Mouse (Mus musculus) G1E (cell line): Measurements from ENCODE around the gene Entr1.

Experiments used
- CTCF ChIP-seq: IDR thresholded peaks from 2 replicates; pipeline ENCODE4 v1.5.1; 2012; ENCODE audit warnings: low read depth, low read length, inconsistent platforms, mixed read lengths
- GATA1 ChIP-seq: IDR thresholded peaks from 2 replicates; pipeline ENCODE4 v1.6.1; 2012; ENCODE audit warnings: borderline replicate concordance, low read length, inconsistent platforms, mixed read lengths
- GATA2 ChIP-seq: IDR thresholded peaks from 2 replicates; pipeline ENCODE4 v1.6.1; 2012; ENCODE audit warnings: low read depth, low read length, inconsistent platforms, borderline replicate concordance
- POLR2AphosphoS5 ChIP-seq: IDR thresholded peaks from 2 replicates; pipeline ENCODE4 v1.6.1; 2012; ENCODE audit warnings: low read depth, low read length, inconsistent platforms; ENCODE audit not compliant: insufficient replicate concordance
- TAL1 ChIP-seq: conservative IDR thresholded peaks from 2 replicates; pipeline ENCODE4 v1.6.1; 2012; ENCODE audit warnings: low read depth, low read length, inconsistent platforms, mixed read lengths

GRCm38 (mm10) chr2:26362991-26363390, 26.1 kb downstream of the Entr1 start:
- no peak for TF ChIP-seq CTCF
- TF ChIP-seq GATA1, result no peak
- TF ChIP-seq GATA2, result no peak
- TF ChIP-seq TAL1, result no peak
- TF ChIP-seq POLR2AphosphoS5, result no peak
